Mouse (Mus musculus) cortical plate, adult 2 months (tissue): ENCODE data around the gene Ptgfrn. TPM values are rescaled to one million over a fixed set of nuclear protein-coding genes. Genes with fewer than 3 reads are reported as not detected.

Source experiments
- H3K27ac ChIP-seq: fragments of 200-500 bp; 2 replicates; pipeline ENCODE4 v1.5.1; 2012; ENCODE audit warnings: low read length, control low read depth, inconsistent platforms; ENCODE audit not compliant: insufficient read depth
- H3K4me1 ChIP-seq: fragments of 200-500 bp; 2 replicates; pipeline ENCODE4 v1.6.1; 2011; ENCODE audit warnings: low read length; ENCODE audit not compliant: control insufficient read depth, insufficient read depth
- H3K4me3 ChIP-seq: fragments of 200-500 bp; 2 replicates; pipeline ENCODE4 v1.5.1; 2011; ENCODE audit warnings: mild to moderate bottlenecking, low read length, control low read depth; ENCODE audit not compliant: insufficient read depth
- CTCF ChIP-seq: fragments of 200-500 bp; IDR thresholded peaks from 2 replicates; pipeline ENCODE4 v1.5.1; 2011; ENCODE audit warnings: mild to moderate bottlenecking, control low read depth, low read length; ENCODE audit not compliant: insufficient read depth; ENCODE audit errors: extremely low read depth
- POLR2A ChIP-seq: fragments of 200-500 bp; IDR thresholded peaks from 2 replicates; pipeline ENCODE4 v1.6.1; 2011; ENCODE audit warnings: mild to moderate bottlenecking, low read length, control low read depth; ENCODE audit not compliant: insufficient read depth; ENCODE audit errors: extremely low read depth
- polyA plus RNA-seq: library from polyadenylated mRNA; depleted of rRNA; stranded (reverse); fragments of >200 nt; gene quantifications from 2 replicates; pipeline ENCODE4 v1.2.3, GENCODE M21; 2012

Gene Ptgfrn
- polyA plus RNA-seq, 1 experiment, result 12.0 TPM

- Histone ChIP-seq H3K27ac (no peak overlapping the region), H3K4me3 (no peak overlapping the region), H3K4me1 (peaks cover 9% of the 10 kb centered on the region)
- no peak for TF ChIP-seq CTCF
- TF ChIP-seq POLR2A, result no peak
Observed at GRCm38 (mm10) chr3:101095761-101096449, 14.2 kb downstream of the Ptgfrn start.

GRCm38 (mm10) chr3:101092202-101092601 lies 17.9 kb downstream of the Ptgfrn start:
- H3K27ac ChIP-seq, result no peak overlapping the region
- H3K4me1 ChIP-seq, result peaks cover 2% of the 10 kb centered on the region; the same call in 1 of the 2 replicates
- H3K4me3 ChIP-seq, result no peak overlapping the region
- no peak for TF ChIP-seq CTCF
- TF ChIP-seq POLR2A, result no peak

GRCm38 (mm10) chr3:101086584-101087445 lies 23.3 kb downstream of the Ptgfrn start:
- Histone ChIP-seq H3K4me3 (no peak overlapping the region), H3K4me1 (no peaks in the 10 kb centered on the region), H3K27ac (no peak overlapping the region)
- TF ChIP-seq CTCF (no peak), POLR2A (no peak)

- Histone ChIP-seq H3K4me3 (no peak overlapping the region), H3K4me1 (no peaks in the 10 kb centered on the region), H3K27ac (no peak overlapping the region)
- TF ChIP-seq POLR2A (no peak), CTCF (no peak)
Observed at GRCm38 (mm10) chr3:101080925-101081324, 29.2 kb downstream of the Ptgfrn start.

- H3K4me1 ChIP-seq, result no peaks in the 10 kb centered on the region
- no peak overlapping the region for H3K27ac ChIP-seq
- no peak overlapping the region for H3K4me3 ChIP-seq
- TF ChIP-seq POLR2A (no peak), CTCF (no peak)
Observed at GRCm38 (mm10) chr3:101078344-101078743, 31.7 kb downstream of the Ptgfrn start.

GRCm38 (mm10) chr3:101077710-101078100 lies 32.4 kb downstream of the Ptgfrn start:
- TF ChIP-seq CTCF, result no peak
- no peak for TF ChIP-seq POLR2A
- Histone ChIP-seq H3K27ac (no peak overlapping the region), H3K4me1 (no peaks in the 10 kb centered on the region), H3K4me3 (no peak overlapping the region)

- no peak overlapping the region for H3K27ac ChIP-seq
- no peaks in the 10 kb centered on the region for H3K4me1 ChIP-seq
- TF ChIP-seq POLR2A (no peak), CTCF (no peak)
- no peak overlapping the region for H3K4me3 ChIP-seq
Observed at GRCm38 (mm10) chr3:101076966-101077709, 32.9 kb downstream of the Ptgfrn start.

- Histone ChIP-seq H3K27ac (no peak overlapping the region), H3K4me3 (no peak overlapping the region), H3K4me1 (no peaks in the 10 kb centered on the region)
- TF ChIP-seq CTCF, result no peak
- TF ChIP-seq POLR2A, result no peak
Observed at GRCm38 (mm10) chr3:101075866-101076265, 34.2 kb downstream of the Ptgfrn start.

- Histone ChIP-seq H3K4me3 (no peak overlapping the region), H3K4me1 (no peaks in the 10 kb centered on the region), H3K27ac (no peak overlapping the region)
- TF ChIP-seq POLR2A, result no peak
- TF ChIP-seq CTCF, result no peak
Observed at GRCm38 (mm10) chr3:101073384-101073783, 36.7 kb downstream of the Ptgfrn start.
